Mouse (Mus musculus): ENCODE measurements at regions not wholly inside any gene's neighbourhood (a gene's known extent, or its start where the extent isn't known, plus 50 kb on each side); places are given as distances from the start of the nearest gene placed in this dataset.

DNA sequence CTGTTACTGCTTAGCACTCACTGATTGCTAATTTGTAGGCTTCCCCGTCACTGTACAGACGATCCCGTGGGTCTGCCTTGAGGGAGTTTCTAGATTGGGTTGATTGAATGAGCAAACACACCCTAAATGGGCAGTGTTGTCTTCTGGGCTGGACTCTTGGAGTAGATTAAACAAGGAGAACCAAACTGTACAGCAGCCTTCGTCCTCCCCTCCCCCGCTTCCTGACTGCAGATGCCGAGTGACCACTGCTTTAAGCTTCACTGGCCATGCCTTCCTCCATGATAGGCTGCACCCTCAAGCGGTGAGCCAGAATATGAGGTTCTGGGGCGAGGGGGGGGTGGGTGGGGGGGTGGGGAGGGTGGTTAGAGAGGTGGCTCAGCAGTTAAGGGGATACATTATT is 201.5 kb upstream of the Zfp64 start:
- DNase-seq (ENCODE audit: low spot score in 2 of 2): no peak

- no peak for DNase-seq (ENCODE audit: low spot score in 2 of 2)
Observed at GRCm38 (mm10) chr2:169154881-169155280, 199.5 kb upstream of the Zfp64 start.

DNA sequence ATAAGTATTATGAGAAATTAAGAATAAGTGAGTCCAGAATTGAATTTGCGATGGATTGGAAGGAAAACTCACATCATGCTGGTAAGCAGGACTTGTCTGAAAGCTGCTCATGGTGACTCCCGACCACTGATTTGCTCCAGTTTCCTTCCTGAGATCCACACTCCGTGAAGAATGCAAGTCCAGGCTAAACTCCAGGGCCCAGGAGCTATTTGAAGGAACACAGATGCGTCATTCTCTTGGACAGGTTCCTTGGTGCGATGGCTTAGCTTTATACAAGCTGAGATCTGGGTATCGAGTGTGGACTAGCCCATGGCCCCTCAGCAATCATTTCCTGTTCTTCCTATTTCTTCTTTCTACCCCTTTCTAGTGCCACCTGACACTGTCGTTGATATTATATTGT is 192.3 kb upstream of the Zfp64 start:
- DNase-seq (ENCODE audit: low spot score in 2 of 2): no peak

- DNase-seq (ENCODE audit: low spot score in 2 of 2): no peak
Observed at GRCm38 (mm10) chr2:169142224-169142623, 186.8 kb upstream of the Zfp64 start.

- no peak for DNase-seq (ENCODE audit: low spot score in 2 of 2)
Observed at GRCm38 (mm10) chr2:169133855-169134254, 178.5 kb upstream of the Zfp64 start.

DNA sequence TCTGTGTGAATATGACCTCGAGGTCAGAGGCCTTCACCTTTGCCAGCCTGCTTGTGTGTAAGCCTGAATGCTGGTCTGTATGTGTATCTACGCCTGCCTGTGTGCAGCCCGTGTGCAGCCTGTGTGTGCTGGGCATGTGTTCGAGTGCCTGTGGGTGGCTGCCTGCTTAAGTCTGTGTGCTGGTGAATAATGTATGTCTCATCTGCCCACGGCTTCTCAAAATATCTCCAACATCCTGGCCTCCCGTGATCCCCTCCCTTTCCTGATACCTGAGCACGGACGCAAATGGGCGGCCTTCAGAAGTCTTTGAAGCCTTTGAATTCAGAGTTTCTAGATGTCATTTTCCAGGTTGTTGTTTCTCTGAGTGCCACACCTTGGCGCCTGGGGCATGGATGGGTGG is 170.1 kb upstream of the Zfp64 start:
- no peak for DNase-seq (ENCODE audit: low spot score in 2 of 2)

DNA sequence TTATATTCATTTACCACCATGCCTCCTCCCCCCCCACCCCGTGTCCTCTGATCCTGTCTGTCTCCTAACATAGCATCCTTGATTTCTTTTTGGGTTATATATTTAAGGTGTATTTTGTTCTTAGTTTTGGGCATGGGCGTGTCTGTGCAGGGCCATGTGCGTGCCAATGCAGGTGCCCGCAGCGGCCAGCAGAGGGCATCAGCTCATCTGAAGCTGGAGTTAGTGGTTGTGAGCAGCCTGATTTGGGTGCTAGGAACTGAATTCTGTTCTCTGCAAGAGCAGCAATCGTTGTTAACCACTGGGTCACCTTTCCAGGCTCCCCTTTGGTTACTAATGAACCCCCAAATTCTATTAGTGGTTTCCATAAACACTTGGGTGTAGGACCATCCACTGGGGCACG is 167.5 kb upstream of the Zfp64 start:
- no peak for DNase-seq (ENCODE audit: low spot score in 2 of 2)

- DNase-seq (ENCODE audit: low spot score in 2 of 2): no peak
Observed at GRCm38 (mm10) chr2:169116841-169117240, 161.5 kb upstream of the Zfp64 start.

DNA sequence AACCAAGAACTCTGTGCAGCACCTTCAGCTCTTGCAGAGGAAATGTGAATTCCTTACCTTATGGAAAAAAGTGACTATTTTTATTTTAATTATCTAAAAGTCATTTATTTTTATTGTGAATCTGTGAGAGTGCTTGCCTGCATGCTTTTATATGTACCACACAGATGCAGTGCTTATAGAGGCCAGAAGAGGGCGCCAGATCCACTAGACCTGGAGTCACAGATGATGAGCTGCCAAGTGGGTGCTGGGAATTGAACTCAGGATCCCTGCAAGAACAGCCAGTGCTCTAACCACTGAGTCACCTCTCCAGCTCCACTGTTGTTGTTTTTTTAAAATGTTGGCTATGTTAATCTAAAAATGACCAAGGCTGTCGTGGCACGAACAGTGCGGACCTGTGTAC is 153.7 kb upstream of the Zfp64 start:
- DNase-seq (ENCODE audit: low spot score in 2 of 2): no peak

DNA sequence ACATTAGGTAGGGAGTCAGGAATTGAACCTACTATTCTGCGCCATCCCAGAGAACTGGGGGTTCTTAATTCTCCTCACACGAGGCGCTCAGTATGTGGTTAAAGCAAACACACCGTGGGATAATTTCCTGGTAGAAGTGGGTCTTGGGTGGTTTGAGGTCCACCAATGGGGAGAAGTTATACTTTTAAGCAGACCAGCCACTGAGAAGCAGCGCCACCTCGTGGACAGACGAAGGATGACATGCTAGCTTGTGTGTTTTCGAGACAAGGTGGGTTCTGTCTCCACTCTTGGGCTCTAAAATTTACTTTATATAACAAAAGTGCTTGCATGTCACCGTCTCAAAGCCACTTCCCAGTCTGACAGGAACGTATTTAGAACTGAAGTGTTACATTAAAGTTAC is 152.7 kb upstream of the Zfp64 start:
- DNase-seq (ENCODE audit: low spot score in 2 of 2): peak in 1 of 2 experiments; percentile 41

GRCm38 (mm10) chr2:169101506-169102261 is 146.3 kb upstream of the Zfp64 start:
- no peak for DNase-seq (ENCODE audit: low spot score in 2 of 2)

DNA sequence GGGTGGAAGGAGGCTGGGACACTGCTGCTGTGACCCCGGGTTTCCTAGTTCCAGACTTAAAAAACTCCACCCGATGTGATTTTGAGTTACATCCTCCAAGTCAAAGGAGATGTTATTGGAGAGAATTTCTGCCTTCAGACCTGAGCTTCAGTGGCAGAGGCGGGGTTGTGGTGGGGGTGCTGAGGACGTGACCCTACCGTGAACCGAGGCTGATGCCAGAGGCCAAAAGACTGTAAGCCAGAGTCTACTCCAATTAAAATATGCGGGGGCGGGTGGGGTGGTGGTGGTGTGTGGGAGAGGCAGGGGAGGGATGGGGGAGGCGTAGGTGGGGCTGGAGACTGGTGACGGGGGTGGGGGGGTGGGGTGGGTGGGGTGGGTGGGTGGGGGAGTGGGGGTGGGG is 145.1 kb upstream of the Zfp64 start:
- no peak for DNase-seq (ENCODE audit: low spot score in 2 of 2)

- DNase-seq (ENCODE audit: low spot score in 2 of 2): no peak
Observed at GRCm38 (mm10) chr2:169099678-169100077, 144.3 kb upstream of the Zfp64 start.

GRCm38 (mm10) chr2:169098591-169098990 is 143.2 kb upstream of the Zfp64 start:
- DNase-seq (ENCODE audit: low spot score in 2 of 2): no peak

- no peak for DNase-seq (ENCODE audit: low spot score in 2 of 2)
Observed at GRCm38 (mm10) chr2:169094011-169094754, 138.8 kb upstream of the Zfp64 start.

GRCm38 (mm10) chr2:169090256-169090655 is 134.9 kb upstream of the Zfp64 start:
- DNase-seq (ENCODE audit: low spot score in 2 of 2): no peak

DNA sequence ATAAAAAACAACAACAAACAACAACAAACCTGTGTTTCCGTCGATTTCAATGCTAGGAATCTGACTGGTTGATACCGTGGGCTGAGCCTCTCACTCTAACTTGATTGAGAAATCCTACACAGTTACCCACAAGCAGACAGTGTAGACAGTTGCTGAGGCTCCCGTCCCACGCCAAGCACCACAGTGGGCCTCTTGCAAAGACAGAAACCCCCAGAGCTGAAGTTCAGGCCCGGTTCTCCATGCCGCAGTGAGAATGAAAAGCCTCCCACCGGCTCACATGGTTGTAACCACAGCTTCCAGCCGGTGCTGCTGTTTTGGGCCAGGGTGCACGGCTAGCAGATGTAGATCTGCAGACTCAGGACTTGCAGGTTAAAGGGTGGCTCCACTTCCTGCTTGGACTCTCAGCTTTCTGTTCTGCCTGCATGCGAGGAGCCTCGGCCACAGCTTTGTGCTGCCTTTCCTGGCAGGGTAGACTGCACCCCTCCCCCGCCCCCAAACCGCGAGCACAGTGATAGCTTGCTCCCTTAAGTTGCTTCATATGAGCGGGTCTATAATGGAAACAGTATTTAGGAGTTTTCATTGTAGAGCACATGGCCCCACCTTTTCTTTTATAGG is 133.6 kb upstream of the Zfp64 start:
- DNase-seq (ENCODE audit: low spot score in 2 of 2): no peak

DNA sequence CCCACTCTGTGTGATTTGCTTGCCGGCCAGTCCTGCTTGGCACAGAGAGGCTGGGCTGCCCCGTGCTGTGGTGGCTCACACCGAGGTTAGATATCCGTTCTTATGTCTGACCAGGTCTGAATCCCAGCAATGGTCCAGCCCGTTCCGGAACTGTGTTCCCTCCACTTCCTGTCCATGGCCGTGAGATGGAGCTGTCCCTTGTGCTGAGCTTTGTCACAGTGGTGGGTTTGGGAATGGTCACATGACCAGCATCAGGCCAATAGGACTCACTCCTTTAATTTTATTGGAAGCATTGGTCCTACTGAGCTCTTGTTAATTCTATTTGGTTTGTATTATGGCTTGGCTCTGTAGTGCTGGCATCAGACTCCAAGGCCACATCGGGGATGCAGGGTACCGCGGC is 132.9 kb upstream of the Zfp64 start:
- no peak for DNase-seq (ENCODE audit: low spot score in 2 of 2)

GRCm38 (mm10) chr2:169071267-169071666 is 115.9 kb upstream of the Zfp64 start:
- no peak for DNase-seq (ENCODE audit: low spot score in 2 of 2)

GRCm38 (mm10) chr2:169065166-169065698 is 109.8 kb upstream of the Zfp64 start:
- DNase-seq (ENCODE audit: low spot score in 2 of 2): no peak

- peak; percentile 47 to 71 for DNase-seq (ENCODE audit: low spot score in 2 of 2)
Observed at GRCm38 (mm10) chr2:169061520-169061919, 106.1 kb upstream of the Zfp64 start.

DNA sequence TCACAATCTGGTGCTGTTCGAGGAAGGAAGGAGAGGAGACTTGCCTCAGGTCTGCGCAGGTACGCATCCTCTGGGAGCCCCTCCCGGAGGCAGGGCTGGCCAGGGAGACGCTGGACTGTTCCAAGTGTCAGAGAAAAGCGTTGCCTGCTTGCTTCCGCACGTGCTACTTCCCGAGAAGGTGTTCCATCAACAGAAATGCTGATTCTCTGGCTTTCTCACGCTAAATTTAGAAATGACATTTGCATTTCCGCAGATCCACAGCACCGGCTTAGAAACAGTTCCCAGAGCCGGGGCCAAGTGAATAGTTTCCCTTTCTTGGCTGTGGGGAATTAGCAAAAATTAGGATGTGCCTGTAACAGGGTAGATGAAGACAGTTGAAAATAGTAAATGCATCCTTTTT is 105.1 kb upstream of the Zfp64 start:
- DNase-seq (ENCODE audit: low spot score in 2 of 2): no peak
